Mouse (Mus musculus) gonadal fat pad, adult 2 months (tissue): ENCODE measurements around the gene Pcdh20. TPM values are rescaled to one million over a fixed set of nuclear protein-coding genes. Genes with fewer than 3 reads are reported as not detected.

Experiments used
- DNase-seq: peaks from one replicate; pipeline ENCODE4 v3.0.0-alpha.2; 2012; ENCODE audit warnings: low read depth
- polyA plus RNA-seq: library from polyadenylated mRNA; depleted of rRNA; stranded (reverse); fragments of >200 nt; gene quantifications from 2 replicates; pipeline ENCODE4 v1.2.3, GENCODE M21; 2012; rRNA removed

Pcdh20 gene
- polyA plus RNA-seq = 0.06 and 0.09 TPM in 2 replicates

DNA sequence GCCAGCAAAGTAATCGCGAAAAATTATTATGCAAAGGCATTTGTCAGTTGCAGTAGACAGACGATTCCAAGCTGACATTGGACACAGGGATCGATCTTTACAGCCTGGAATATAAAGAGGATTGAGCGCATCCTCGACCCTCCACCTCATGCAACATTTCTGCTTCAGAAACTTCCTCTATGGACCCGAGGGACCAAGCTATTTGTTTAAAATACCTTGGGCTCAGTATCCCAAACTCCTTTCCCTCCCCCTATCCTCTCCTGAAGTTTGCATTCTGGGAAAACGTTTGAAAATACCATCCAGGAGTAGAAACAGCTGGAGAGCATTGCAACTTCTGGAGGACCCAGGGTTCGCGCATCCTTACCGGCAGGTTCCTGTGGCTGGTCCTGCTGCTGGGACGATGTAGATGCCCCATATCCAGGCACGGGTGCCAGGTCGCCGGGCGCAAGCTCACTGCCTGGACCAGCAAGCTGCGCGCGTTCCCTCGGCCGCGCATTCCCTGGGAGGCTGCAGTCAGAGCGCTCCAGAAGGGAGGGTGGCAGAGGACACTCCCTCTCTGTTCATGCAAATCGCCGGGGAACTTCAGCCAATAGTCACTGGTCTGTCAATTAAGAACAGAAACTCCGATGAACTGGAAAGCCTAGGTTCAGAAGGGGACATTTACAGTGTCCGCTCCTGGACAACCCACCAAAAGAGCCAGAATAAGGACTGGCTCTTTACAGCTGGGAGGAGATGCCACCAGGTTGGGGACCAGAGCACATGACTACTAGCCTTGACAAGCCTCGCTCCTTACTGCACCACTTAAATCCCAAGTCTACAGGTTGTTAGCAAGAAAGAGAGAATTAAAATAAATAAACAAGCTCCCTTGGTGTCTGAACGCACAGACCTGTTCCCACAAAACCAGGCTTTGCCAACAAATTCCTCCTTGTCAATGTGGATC is at the start of gene Pcdh20:
Gene Pcdh20, minus strand, starts transcription at position 902 of the 940 bp plus-strand sequence.
- DNase-seq = no peak

DNA sequence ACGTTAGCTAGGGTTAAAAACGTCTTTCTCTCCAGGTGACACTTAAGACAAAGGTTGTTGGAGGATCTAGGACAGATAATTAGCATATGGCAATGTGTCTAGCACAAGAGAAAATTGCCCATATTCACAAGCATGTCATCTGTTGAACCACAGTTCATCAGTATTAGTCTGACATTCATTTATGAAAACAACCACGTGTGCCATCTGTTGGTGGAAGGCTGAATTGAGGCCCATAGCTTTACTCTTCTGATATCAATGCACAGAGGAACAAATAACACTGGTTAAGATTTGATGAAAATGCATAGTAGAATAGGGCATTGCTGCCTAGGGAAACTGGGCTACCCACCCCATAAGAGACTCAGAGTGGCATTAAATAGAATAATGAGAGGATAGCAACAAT is 8.7 kb upstream of the Pcdh20 start:
- no peak for DNase-seq

DNA sequence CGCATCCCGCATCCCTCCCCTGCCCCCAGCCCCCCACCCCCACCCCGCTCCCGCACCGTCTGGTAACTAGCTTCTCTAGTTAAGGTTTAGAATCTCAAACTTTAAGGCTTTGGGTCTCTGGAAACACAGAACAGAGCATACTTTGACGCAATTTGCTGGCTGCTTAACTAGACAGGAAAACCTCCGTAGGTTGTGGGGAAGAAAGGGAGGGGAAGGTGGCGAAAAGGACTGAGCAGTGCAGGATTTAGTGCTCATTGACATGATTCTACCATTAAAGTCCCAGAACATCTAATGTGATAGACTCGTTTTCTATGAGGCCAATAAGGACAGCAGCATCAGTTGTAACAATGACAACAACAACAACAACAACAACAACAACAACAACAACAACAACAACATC is 1.2 kb downstream of the Pcdh20 start:
- no peak for DNase-seq

DNA sequence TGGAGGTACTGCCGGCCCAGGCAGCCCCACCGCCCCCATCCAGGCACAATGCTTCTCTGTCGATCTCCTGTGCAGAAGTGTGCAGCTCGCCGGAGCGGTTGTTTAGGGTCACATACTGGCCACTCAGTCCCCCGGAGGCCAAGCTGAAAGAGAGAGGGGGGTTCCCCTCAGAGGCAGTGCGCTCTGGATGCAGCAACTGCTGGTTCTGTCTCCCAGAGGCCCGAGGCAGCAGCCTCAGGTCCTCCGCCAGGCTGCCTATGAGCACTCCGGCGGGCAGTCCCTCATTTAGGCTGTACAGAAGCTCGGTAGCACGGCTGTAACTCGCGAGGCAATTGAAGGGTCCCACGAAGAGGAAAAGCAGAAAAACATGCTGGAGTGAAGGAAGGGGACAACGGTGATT is 1.8 kb downstream of the Pcdh20 start:
- no peak for DNase-seq

DNA sequence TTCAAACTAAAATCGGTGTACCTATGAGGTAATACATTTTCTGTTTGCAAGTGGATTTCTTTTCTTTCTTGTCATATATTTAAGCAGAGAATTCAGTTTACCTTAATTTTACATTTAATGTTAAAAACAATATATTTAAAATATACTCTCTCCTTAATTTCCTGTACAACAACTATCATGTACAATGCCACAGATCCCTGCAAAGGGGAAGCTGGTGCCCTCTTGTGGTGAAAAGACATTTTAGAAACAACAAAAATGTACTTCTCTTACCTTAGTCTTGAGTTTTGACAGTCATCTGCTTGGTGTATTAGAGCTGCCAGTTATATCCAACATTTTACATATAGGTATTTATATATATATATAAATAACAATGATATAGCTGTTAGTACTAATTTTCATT is 4.8 kb downstream of the Pcdh20 start:
- DNase-seq = no peak

DNA sequence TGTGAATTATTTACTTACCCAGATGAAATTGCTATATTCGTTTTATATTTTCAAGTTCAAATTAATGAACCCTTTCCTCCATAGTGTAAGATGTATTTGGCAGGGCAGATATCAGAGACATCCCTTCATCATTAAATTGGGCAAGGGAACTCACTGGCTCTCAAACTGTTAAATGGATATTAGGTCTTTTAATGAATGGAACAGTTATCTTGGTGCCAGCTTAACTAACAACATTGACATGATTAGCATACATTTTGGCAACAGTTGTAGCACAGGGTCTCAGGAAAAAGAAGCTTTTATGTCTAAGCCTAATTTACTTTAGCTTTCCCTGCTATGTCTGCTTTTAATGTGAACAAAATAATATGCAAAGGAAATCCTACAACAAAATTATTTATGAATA is 6.8 kb downstream of the Pcdh20 start:
- no peak for DNase-seq

DNA sequence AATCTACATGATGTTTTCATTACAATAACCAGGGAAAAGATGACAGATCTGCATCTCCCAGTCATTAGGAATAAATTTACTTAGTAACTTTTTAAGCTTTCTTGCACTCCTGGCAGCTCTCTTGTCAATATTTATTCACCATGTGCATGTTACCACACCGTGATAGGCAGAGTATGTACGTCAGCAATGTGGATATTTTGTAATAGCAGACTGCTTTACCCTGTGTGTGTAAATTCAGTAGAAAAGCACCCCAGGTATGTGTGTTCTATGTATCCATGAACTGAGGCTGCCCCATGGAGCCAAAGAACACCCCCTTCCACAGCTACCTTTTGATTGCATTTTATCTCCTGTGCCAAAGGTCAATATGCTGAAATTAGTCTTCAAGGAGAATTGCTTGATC is 7.8 kb downstream of the Pcdh20 start:
- DNase-seq = no peak

DNA sequence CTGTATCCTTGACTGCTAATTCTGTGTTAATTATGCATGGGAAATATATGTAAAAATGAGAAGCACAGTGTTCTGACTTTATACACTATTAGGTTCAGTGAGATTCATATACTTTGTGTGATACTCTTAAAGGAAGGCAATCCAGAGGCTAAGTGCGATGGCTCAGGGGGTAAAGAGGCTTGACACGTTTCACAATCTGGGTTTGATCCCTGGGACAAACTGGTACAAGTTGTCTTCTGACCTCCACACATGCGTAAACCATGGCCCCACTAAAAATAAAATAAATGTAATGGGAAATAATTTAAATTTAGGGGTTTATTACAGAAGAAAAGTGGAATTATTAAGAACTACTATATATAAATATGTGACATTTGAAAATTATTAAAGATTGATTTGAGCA is 8.3 kb downstream of the Pcdh20 start:
- DNase-seq = no peak

DNA sequence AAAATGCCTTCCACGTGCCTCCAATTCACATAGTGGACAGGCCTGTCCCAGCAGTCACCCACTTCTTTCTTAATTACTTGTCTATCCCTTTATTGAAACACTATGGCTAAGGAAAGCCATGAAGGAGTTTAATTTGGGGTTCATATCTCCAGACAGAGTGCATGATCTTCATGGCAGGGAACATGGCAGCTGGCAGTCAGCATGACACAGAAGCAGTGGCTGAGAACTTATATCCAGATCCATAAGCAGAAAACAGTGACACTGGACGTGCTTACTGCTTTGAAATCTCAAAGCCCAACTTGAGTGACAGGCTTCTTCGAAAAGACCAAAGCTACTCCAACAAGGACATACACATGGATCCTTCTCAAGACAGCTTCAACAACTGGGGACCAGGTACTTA is 10.5 kb downstream of the Pcdh20 start:
- DNase-seq = no peak

DNA sequence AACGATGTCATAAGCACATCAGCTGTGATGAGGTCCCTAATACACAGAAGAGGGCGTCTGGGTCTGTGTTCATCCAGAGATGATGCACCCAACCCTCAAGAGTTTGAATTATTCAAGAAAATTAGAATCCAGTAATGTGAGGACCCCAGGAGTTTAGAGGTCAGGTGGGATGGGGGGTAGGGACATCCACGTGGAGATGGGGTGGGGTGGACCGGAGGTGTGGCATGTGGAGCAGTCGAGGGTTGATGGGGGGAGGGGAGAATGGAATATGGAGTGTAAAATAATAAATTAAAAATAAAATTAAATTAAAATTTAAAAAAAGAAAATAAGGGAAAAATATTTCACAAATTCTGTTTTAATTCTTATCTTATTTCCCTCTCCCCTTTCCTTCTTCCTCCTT is 27.9 kb downstream of the Pcdh20 start:
- no peak for DNase-seq

DNA sequence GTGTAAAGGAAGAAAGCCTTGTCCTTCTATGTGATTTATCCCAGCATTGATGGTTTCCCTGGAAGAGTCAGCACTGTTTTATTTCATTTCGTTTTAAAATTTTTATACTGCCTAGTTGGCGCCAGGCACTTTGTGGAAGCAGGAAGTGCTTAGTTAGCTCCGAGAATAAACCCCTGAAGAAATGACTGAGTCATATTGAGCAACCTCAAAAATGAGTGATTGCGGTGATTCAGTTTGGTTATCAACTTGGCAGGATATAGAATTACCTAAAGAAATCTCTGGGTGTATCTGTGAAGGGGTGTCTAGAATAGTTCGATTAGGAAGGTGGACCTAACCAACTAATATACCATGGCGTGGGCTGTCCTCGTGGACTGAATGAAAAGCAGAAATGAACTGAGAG is 41.8 kb downstream of the Pcdh20 start:
- no peak for DNase-seq

DNA sequence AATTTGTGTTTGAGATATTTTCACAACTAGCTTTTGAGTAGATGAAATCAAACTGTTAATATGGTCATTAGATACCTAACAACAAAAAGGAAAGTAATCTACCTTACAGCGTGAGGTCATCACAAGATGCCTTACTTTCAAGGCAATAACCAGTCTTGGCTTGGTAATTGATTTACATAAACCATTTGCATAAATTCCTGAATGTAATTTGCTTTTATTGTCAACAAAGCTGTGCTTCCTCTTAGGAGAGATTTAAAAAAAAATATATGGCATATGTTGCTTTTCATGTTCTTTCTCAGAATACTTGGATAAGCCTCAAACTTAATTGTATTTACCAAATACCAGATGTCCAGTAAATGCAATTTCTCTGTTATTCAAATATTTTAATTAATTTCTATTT is 43.8 kb downstream of the Pcdh20 start:
- no peak for DNase-seq
